Mouse (Mus musculus): ENCODE measurements around the gene Osbp2. TPM values are rescaled to one million over a fixed set of nuclear protein-coding genes. Genes with fewer than 3 reads are reported as not detected.

Gene Osbp2
- total RNA-seq, 2 experiments from 2014 or later: 125 to 126 TPM

DNA sequence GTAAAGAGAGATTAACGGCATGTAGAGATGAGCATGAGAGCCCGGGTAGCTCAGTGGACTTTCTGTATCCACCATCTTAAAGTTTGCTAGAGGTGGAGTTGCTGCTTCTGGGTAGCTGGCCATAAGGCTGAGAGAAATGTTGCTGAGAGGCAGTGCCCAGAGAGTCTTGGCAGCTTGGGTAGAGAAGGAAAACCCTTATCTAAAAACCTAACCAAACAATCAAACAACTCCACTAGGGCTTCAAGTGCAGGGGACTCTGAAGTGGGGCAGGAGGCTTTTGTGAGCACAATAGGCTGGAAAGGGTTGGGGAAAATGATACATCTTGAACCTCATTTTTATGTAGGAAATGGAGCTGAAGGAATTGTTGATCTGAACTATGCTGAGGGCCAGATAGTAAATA, 177.4 kb downstream of the Osbp2 start:
- intact Hi-C loops (cut with DNase I): no loop called here
- no peak for DNase-seq (ENCODE audit: extremely low spot score in 1 of 2, low spot score in 2 of 2)

DNA sequence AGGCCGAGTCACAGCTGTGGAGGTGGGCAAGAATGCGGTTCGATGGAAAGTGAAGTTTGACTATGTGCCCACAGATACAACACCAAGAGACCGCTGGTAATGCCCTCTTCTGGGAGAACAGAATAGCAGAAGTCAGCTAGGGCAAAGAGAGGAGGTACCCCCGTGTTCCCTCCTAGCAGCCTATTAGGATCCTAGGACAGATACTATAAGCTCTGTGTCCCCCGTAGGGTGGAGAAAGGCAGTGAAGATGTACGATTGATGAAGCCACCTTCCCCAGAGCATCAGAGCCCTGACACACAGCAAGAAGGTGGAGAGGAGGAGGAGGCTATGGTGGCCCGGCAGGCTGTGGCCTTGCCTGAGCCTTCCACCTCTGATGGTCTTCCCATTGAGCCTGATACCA, 178.3 kb downstream of the Osbp2 start:
- intact Hi-C loops (cut with DNase I): no loop called here
- DNase-seq (ENCODE audit: extremely low spot score in 1 of 2, low spot score in 2 of 2): no peak

DNA sequence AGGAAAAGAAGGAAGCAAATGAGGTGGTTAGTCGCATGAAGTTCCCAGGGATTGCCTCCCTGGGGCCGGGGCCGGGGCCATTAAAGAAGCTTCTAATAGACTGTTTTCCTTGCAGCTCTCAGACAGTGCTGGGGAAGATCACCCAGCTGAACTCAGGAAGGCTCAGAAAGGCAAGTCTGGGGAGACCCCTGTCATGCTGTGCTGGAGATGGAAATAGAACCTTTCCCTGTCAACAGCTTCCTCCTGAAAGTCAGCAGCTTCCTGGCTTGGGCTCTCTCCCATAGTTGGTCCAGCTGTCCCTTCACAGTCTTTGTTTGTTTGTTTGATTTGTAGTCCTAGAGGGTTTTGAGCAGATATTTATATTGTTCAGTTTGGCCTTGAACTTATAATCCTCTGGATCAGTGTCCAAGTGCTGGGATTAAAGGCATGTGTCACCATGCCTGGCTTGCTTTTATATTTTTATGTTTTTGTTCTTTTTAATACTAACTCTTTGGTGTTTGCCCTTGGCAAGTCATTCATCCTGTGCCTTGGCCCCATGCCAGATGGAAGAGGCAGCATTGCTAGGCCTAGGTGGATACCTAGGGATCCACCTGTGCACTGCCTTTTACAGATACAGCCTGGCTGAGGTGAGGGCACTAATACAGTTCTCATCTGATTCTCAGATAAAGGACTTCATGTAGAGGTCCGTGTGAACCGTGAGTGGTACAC, 178.8 kb downstream of the Osbp2 start:
- intact Hi-C loops (cut with DNase I): no loop called here
- DNase-seq (ENCODE audit: extremely low spot score in 1 of 2, low spot score in 2 of 2): peak in 1 of 2 experiments; percentile 54

DNA sequence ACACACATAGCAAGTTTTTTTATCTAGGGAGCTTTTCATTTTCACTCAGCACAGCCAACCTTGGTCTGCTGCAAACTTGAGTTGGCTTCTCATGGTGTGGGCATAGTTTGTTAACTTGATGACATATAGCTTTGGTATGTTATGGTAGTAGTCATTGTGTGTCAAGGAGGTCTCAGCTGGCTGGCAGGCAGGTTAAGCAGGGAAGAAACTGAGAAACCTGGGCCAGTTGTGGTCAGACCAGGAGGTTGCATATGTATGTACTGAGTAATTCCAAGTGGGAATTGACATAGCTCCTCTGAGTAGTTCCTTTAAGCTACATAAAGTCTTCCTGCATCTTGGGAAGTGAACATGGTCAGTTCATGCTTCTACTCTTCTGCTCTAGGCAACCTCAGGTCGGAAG, 179.5 kb downstream of the Osbp2 start:
- intact Hi-C loops (cut with DNase I): no loop called here
- DNase-seq (ENCODE audit: extremely low spot score in 1 of 2, low spot score in 2 of 2): no peak

DNA sequence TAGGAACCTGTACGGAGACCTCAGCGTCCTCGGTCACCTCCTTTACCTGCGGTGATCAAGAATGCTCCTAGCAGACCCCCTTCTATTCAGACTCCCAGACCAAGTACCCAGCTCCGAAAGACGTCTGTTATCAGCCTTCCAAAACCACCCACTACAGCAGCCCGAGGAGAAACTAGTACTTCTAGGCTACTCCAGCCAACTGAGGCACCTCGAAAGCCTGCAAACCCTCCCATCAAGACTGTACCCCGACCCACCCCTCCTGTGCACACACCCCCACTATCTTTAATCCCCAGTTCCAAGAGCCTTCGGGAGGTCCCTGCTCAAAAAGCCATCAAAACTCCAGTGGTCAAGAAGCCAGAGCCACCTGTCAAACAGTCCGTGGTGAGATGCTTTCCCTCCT, 180.0 kb downstream of the Osbp2 start:
- DNase-seq (ENCODE audit: extremely low spot score in 1 of 2, low spot score in 2 of 2): no peak
- intact Hi-C loops (cut with DNase I): no loop called here

DNA sequence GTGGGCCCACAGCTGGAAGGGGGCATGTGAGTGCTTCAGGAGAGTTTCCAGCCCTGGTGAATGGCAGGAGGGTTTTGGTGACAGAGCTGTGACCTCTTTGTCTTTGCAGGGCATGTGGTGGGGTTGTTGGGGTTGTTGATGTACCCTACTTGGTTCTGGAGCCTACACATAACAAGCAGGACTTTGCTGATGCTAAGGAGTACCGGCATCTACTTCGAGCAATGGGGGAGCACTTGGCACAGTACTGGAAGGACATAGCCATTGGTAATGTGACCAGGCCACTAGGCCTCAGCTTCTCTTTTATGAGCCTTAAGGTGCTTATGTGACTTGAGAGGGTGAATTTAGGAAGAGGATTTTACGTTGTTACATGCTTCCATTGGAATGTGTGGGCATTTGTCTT, 183.9 kb downstream of the Osbp2 start:
- no peak for DNase-seq (ENCODE audit: extremely low spot score in 1 of 2, low spot score in 2 of 2)
- intact Hi-C loops (cut with DNase I): no loop called here

DNA sequence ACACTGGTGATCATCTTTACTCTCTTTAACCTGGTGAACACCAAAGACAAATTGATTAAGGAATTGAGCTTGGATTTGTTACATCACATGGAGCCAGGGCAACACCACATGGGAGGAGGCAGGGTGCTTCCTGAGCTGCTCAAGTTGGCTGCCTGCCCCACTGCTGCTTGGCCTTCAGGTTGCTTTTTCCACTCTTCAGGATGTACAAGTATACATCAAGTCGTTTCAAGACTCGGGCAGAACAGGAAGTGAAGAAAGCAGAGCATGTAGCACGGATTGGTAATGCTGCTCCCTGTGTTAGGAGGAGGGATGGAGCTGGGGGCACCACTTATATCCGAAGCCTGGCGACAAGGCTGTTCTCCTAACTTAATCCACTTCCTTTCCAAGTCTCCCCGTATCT, 186.5 kb downstream of the Osbp2 start:
- intact Hi-C loops (cut with DNase I): no loop called here
- DNase-seq (ENCODE audit: extremely low spot score in 1 of 2, low spot score in 2 of 2): no peak

DNA sequence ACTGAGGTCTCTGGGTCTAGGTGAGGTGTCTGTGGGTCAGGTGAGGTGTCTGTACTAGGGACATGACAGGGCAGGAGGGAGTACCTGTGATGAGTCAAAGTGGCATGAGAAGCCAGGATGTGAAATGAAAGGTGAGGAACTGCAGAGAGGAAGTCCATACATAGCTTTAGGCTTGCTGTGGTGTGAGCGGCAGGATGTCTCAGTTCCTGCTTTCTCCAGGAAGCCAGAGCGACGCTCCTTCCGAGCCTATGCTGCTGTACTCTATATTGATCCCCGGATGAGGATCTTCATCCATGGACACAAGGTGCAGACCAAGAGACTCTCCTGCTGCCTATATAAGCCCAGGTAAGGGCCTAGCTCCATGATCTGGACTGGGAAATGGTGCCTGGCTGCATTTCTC, 187.3 kb downstream of the Osbp2 start:
- DNase-seq (ENCODE audit: extremely low spot score in 1 of 2, low spot score in 2 of 2): no peak
- intact Hi-C loops (cut with DNase I): no loop called here

DNA sequence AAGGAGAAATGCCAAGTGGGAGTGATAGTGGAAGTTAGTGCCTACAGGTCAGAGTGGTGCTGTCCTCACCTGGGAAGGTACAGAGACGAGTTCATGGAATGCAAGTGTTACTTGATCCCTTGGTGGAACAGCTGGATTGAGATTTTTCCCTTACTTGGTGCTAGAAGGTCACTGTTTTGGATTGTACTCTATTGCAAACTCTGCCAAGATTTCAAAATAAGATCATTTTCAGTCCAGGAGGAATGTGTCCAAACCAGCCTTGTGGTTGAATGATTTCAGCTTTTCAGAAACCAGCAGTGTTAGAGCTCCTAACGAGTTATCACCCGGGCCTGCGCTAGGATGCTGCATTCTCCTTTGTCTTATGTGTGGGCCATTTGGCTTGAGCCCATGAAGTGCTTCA, 189.2 kb downstream of the Osbp2 start:
- DNase-seq (ENCODE audit: extremely low spot score in 1 of 2, low spot score in 2 of 2): no peak
- intact Hi-C loops (cut with DNase I): no loop called here

DNA sequence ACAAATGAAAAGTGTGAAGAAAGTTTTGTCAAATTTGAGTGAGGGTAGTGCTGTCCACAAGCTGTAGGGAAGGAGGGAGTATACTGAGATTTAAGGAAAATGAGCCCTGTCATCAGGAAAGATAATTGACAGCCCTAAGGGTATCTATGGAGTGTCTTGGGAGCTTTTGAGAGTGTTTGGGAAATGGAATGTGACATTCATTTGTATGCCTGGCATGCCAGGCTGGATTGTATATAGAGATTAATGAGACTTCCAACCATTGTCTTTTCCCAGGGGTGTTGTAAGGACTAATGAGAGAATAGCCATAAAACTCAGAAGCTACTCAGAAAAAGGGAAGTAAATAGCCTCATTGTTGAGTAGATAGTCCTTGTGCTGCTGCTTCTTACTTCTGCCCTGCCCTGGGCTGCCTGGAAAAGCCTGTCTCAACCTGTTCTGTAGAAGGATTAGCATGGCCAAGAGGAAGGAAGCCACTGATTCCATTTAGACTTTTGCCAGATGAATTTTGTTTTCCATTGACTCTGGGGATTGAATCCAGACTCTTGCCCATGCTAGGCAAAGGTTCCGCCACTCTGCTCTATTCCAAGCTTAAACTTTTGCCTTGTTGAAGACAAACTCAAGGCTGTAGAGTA, 192.6 kb downstream of the Osbp2 start:
- intact Hi-C loops (cut with DNase I): no loop called here
- no peak for DNase-seq (ENCODE audit: extremely low spot score in 1 of 2, low spot score in 2 of 2)

DNA sequence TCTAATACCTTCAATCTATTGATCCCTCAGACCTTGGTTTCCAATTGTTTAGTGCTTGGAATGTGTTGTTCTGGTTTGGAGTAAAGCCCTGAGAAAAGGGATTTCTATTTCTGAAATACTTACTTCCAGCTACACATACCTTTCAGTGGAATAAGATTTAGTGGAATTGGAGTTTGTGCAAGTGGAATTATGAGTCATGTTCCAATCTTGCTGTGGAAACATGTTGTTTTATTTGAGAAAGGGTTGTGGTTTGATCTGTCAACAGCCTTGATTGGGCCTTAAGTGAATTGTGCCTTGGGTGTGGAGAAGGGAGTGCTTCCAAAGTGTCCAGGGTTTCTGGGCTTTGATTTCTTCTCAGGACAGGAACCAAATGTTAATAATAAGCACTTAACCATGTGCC, 193.9 kb downstream of the Osbp2 start:
- intact Hi-C loops (cut with DNase I): no loop called here
- DNase-seq (ENCODE audit: extremely low spot score in 1 of 2, low spot score in 2 of 2): no peak

DNA sequence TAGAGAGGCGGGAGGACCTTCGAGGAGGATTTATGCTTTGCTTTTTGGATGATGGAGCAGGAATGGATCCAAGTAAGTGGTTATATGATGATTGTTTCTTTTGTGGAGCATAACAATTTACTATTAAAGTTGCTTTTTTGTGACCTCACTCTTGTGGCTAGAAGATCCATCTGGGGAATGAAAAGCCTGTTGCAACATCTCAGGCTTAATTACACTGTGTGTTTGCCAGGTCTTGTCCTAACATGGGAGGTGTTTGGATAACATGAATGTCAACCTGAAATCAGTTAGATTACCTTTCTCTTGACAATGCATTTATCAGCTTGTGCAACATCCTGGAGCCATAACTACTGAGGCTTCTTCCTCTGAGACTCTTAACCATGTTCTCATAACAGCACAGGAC, 194.9 kb downstream of the Osbp2 start:
- DNase-seq (ENCODE audit: extremely low spot score in 1 of 2, low spot score in 2 of 2): no peak
- intact Hi-C loops (cut with DNase I): no loop called here

DNA sequence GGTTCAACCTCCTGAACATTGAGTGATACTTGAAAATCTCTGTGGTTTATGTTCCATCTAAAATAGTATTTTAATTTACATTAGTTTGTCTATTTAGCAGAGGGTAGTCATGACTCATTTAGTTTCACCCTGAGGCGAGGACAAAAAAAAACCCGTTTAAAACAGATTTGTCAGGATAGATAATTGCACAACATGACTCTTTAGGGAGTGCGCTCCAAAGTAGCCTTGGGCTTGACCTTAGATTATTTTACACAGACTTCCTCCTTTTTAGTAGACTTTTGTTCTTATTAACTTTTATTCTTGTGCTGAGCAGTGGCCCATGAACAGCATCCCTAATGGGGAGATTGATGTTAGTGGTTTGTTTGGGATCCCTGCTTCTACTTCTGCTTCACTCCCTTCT, 196.2 kb downstream of the Osbp2 start:
- intact Hi-C loops (cut with DNase I): no loop called here
- no peak for DNase-seq (ENCODE audit: extremely low spot score in 1 of 2, low spot score in 2 of 2)

DNA sequence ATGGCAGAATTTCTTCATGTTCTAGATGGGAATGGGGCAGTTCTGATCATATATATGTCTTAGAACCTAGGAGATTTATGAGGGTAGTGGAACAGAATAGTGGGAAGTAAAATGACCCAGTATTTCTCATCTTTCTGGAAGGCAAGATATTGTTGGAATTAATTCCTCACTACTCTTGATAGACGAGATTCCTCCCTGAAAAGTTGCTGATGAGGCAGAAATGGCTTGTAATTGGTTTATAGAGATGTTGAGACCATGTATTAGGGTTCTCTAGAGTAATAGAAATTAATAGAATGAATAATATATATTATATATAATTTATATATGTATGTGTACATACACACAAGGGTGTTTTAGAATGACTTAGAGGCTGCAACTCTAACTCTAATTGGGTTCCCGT, 201.7 kb downstream of the Osbp2 start:
- intact Hi-C loops (cut with DNase I): no loop called here
- DNase-seq (ENCODE audit: extremely low spot score in 1 of 2, low spot score in 2 of 2): no peak

Other genes with a start within 250 kb of the Osbp2 start
- gene Morc2a, start 214.7 kb downstream of the Osbp2 start, total RNA-seq (2021): 10 to 100 TPM; 49.8 to 53.1 TPM
- under 1 TPM; 0.62 to 0.65 TPM for gene 4921536K21Rik, start 31.2 kb upstream of the Osbp2 start, total RNA-seq (2021)
- gene Dusp18, start 31.3 kb upstream of the Osbp2 start, total RNA-seq (2021): 10 to 100 TPM; 18.8 to 21.0 TPM
- 10 to 100 TPM; 25.2 to 27.7 TPM for gene Slc35e4, start 50.8 kb upstream of the Osbp2 start, total RNA-seq (2021)
- 10 to 100 TPM; 13.0 to 14.5 TPM for gene Tcn2, start 68.3 kb upstream of the Osbp2 start, total RNA-seq (2021)
- gene Pes1, start 100.1 kb upstream of the Osbp2 start, total RNA-seq (2021): 10 to 100 TPM; 34.3 to 47.9 TPM
- gene 4930556J24Rik, start 112.9 kb upstream of the Osbp2 start, total RNA-seq (2021): under 1 TPM; 0.28 TPM
- 1 to 10 TPM; 9.2 to 9.9 TPM for gene Gal3st1, start 119.7 kb upstream of the Osbp2 start, total RNA-seq (2021)
- gene Sec14l4, start 167.6 kb upstream of the Osbp2 start, total RNA-seq (2021): under 1 TPM in 1 of 2 experiments, not detected in 1; 0.11 TPM
- gene Sec14l3, start 200.9 kb upstream of the Osbp2 start, total RNA-seq (2021): 1 to 10 TPM; 2.3 to 3.6 TPM
- gene Mtfp1, start 231.5 kb upstream of the Osbp2 start, total RNA-seq (2021): 10 to 100 TPM; 59.4 to 73.7 TPM

Data from left cerebral cortex, postnatal 10 days (tissue).